Mouse (Mus musculus): Measurements from ENCODE around the gene Ttc7b.

- no peak for TF ChIP-seq CTCF (IDR thresholded peaks at IDR 0.05; ENCODE audit: borderline replicate concordance, insufficient read depth, low read length)
- no peak for TF ChIP-seq POLR2A (IDR thresholded peaks at IDR 0.05; ENCODE audit: low read depth, low read length)
Observed at GRCm38 (mm10) chr12:100287565-100287964, 233.1 kb downstream of the Ttc7b start.

Data from embryonic fibroblast, embryonic 13.5 days (primary cell).